Comparison of ENCODE assay signal across 8 mouse cellular contexts in the genomic region with DNA sequence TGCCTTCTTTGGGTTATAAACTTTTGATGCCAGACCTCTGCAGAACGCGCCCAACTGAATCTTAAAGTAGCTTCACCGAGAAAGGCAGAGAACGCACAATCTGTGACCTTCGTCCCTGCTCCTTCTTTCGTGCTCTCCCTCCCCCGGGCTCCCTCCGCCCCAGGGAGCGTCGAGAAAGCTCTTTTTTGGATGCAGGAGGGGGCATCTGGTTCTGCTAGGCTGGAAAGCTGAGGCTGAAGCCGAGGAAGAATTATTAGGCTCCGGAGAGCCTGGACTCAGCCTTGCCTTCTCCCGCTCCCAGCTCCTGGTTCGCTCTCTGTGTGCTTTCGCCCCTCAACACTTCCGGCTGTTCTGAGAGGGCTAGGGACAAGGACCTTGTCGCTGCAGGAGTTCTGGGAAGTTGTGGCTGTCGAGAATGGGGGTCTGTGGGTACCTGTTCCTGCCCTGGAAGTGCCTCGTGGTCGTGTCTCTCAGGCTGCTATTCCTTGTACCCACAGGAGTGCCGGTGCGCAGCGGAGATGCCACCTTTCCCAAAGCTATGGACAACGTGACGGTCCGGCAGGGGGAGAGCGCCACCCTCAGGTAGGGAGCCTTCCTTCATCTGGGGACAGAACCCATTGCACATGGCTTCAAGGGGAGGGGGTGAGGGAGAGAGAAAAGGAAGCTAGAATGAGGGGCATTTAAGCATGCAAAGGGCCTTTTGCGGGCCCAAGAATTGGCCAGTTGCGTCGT.
A peak's percentile ranks its signal among the peaks of the same experiment; 100 is the strongest.
DNase-seq lines count a peak whose midpoint lies in the region; ATAC-seq lines count a peak whose summit lies in the region.

No protein-coding gene starts in this region.

- H3K9ac ChIP-seq in forebrain, embryonic 16.5 days (replicated peaks; ENCODE audit: low read depth, low read length), result peak overlapping the region; percentile 58
- peak overlapping the region; percentile 45 for H3K9ac ChIP-seq in intestine, embryonic 15.5 days
- H3K9ac ChIP-seq in limb, embryonic 15.5 days, result no peak overlapping the region

- no peaks in the 10 kb centered on the region for H3K9me3 ChIP-seq in forebrain, embryonic 16.5 days (ENCODE audit: control insufficient read depth, low read length)
- H3K9me3 ChIP-seq in intestine, embryonic 15.5 days, result no peaks in the 10 kb centered on the region
- no peaks in the 10 kb centered on the region for H3K9me3 ChIP-seq in limb, embryonic 15.5 days

- no peaks in the 10 kb centered on the region for H3K36me3 ChIP-seq in forebrain, embryonic 16.5 days (ENCODE audit: control insufficient read depth, insufficient read depth)
- H3K36me3 ChIP-seq in intestine, embryonic 15.5 days, result no peaks in the 10 kb centered on the region
- H3K36me3 ChIP-seq in limb, embryonic 15.5 days, result no peaks in the 10 kb centered on the region

- peak overlapping the region; percentile 99 for H3K4me2 ChIP-seq in forebrain, embryonic 16.5 days (ENCODE audit: low read length)
- peak overlapping the region; percentile 96 for H3K4me2 ChIP-seq in intestine, embryonic 15.5 days (replicated peaks)
- peak overlapping the region; percentile 97 for H3K4me2 ChIP-seq in limb, embryonic 15.5 days

- ATAC-seq in forebrain, embryonic 16.5 days, result peak; percentile 62
- ATAC-seq in intestine, embryonic 15.5 days, result peak; percentile 72
- no peak for ATAC-seq in limb, embryonic 15.5 days (ENCODE audit: insufficient number of reproducible peaks, low FRiP score, low TSS enrichment, low read depth)
- ATAC-seq in erythroid progenitor cell, adult 5-6 weeks (replicated peaks; ENCODE audit: low FRiP score, poor library complexity, severe bottlenecking), result no peak

- intact Hi-C loops in heart, postnatal 36 days (cut with DNase I), result loop anchor here (2.0 kb wide), 2 partner anchors 141 to 1055 kb away; no protein-coding TSS in a partner anchor

- WGBS in forebrain, embryonic 16.5 days, result 1% methylated on average over 30 of the region's 30 CpGs
- 4% methylated on average over 30 of the region's 30 CpGs for WGBS in intestine, embryonic 15.5 days
- 3% methylated on average over 30 of the region's 30 CpGs for WGBS in limb, embryonic 15.5 days

- peak overlapping the region; percentile 46; the same call in 1 of the 2 replicates for H3K27ac ChIP-seq in forebrain, embryonic 16.5 days (ENCODE audit: low read length)
- H3K27ac ChIP-seq in intestine, embryonic 15.5 days, result no peak overlapping the region
- H3K27ac ChIP-seq in limb, embryonic 15.5 days, result no peak overlapping the region

- H3K4me3 ChIP-seq in forebrain, embryonic 16.5 days (replicated peaks; ENCODE audit: low read length), result peak overlapping the region; percentile 62
- peak overlapping the region; percentile 56 for H3K4me3 ChIP-seq in intestine, embryonic 15.5 days (replicated peaks)
- H3K4me3 ChIP-seq in limb, embryonic 15.5 days, result peak overlapping the region; percentile 52

- DNase-seq in heart, adult 11 months, result peak; percentile 88
- no peak for DNase-seq in heart, postnatal 36 days
- peak; percentile 92 for DNase-seq in cerebellum, adult 18-20 months
- peak; percentile 89 for DNase-seq in right cerebral cortex, adult 18-20 months

- H3K4me1 ChIP-seq in forebrain, embryonic 16.5 days (replicated peaks; ENCODE audit: control insufficient read depth, insufficient read depth, low read length), result peaks cover 23% of the 10 kb centered on the region
- peaks cover 6% of the 10 kb centered on the region; the same call in 1 of the 2 replicates for H3K4me1 ChIP-seq in intestine, embryonic 15.5 days (replicated peaks)
- H3K4me1 ChIP-seq in limb, embryonic 15.5 days, result peaks cover 16% of the 10 kb centered on the region

- no peaks in the 10 kb centered on the region for H3K27me3 ChIP-seq in forebrain, embryonic 16.5 days (replicated peaks; ENCODE audit: control insufficient read depth, insufficient read depth, low read length)
- peaks cover 18% of the 10 kb centered on the region for H3K27me3 ChIP-seq in intestine, embryonic 15.5 days (replicated peaks)
- H3K27me3 ChIP-seq in limb, embryonic 15.5 days, result peaks cover 46% of the 10 kb centered on the region

Comparison
In these comparisons a context has a peak if more than half of its experiments do, and no peak if none do; other contexts are left out.
1. DNase-seq: peak in heart, adult 11 months (single experiment), cerebellum, adult 18-20 months (2 of 2) and right cerebral cortex, adult 18-20 months (single experiment); none in heart, postnatal 36 days (0 of 2).
2. ATAC-seq: peak in forebrain, embryonic 16.5 days (single experiment) and intestine, embryonic 15.5 days (single experiment); none in limb, embryonic 15.5 days (single experiment) and erythroid progenitor cell, adult 5-6 weeks (single experiment).
3. Peak in every context shown above with its lines, with median percentiles within 50 percentile points of each other: H3K4me2 ChIP-seq and H3K4me3 ChIP-seq.